20 mouse cellular contexts compared by ENCODE assay signal in the genomic region with DNA sequence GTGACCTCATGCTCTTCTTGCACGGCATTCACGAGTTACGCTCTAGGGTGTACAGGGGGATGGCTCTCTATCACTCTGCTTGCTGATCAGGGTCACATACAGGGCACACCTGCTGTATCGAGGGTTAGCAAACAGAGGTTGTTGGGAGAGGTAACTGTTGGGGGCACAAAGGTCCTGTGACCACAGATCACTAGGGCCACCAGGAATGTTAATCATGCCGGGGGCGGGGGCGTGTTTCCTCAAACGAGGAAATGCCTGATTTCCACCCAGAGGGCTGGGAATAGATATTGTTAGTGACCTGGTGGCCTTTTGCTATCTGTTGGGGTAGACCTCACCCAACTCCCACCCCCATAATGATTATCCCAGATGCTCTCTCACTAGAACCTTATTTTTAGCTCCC. TPM values are rescaled to one million over a fixed set of nuclear protein-coding genes. Genes with fewer than 3 reads are reported as not detected.
DNase-seq lines count a peak whose midpoint lies in the region; ATAC-seq and TF ChIP-seq lines count a peak whose summit lies in the region.
"Had no signal": no experiment of that assay in that cellular context is flagged by ENCODE, and none has a peak within 500 bp of the region (broad histone marks: within the 10 kb centered on the region; RNA-seq: fewer than 3 reads in every experiment).

No protein-coding gene starts in this region.

- H3K4me3 ChIP-seq in intestine, embryonic 15.5 days (replicated peaks), result no peak overlapping the region
- no peak overlapping the region for H3K4me3 ChIP-seq in intestine, embryonic 16.5 days (ENCODE audit: low read length)
- no peak overlapping the region for H3K4me3 ChIP-seq in liver, embryonic 15.5 days (replicated peaks)
- H3K4me3 ChIP-seq in thymus, adult 2 months (ENCODE audit: control insufficient read depth, insufficient read depth, low read length), result no peak overlapping the region
- H3K4me3 ChIP-seq: embryonic facial prominence, embryonic 10.5 days; heart, embryonic 13.5 days; hindbrain, embryonic 10.5 days; left cerebral cortex, adult 2 months; limb, embryonic 10.5 days had no signal

- no peaks in the 10 kb centered on the region for H3K36me3 ChIP-seq in intestine, embryonic 15.5 days
- no peaks in the 10 kb centered on the region for H3K36me3 ChIP-seq in intestine, embryonic 16.5 days (ENCODE audit: control insufficient read depth, insufficient read depth, low read length)
- no peaks in the 10 kb centered on the region for H3K36me3 ChIP-seq in liver, embryonic 15.5 days (replicated peaks)
- no peaks in the 10 kb centered on the region for H3K36me3 ChIP-seq in thymus, adult 2 months (ENCODE audit: control insufficient read depth, insufficient read depth, low read length)
- H3K36me3 ChIP-seq: embryonic facial prominence, embryonic 10.5 days; heart, embryonic 13.5 days; hindbrain, embryonic 10.5 days; limb, embryonic 10.5 days had no signal

- ATAC-seq in intestine, embryonic 15.5 days, result 0 out of 2 replicates have a peak, but pooled peaks have one; percentile 39
- ATAC-seq in intestine, embryonic 16.5 days, result no peak
- ATAC-seq in liver, embryonic 15.5 days (ENCODE audit: insufficient read depth), result peak; percentile 83
- ATAC-seq in megakaryocyte progenitor cell, adult 5-6 weeks (replicated peaks; ENCODE audit: poor library complexity), result no peak
- ATAC-seq: midbrain, embryonic 16.5 days had no signal

- H3K4me2 ChIP-seq in intestine, embryonic 15.5 days (replicated peaks), result no peak overlapping the region
- no peak overlapping the region for H3K4me2 ChIP-seq in intestine, embryonic 16.5 days (ENCODE audit: low read depth, low read length)
- no peak overlapping the region for H3K4me2 ChIP-seq in liver, embryonic 15.5 days
- H3K4me2 ChIP-seq: heart, embryonic 13.5 days had no signal

- no peak for TF ChIP-seq POLR2A in thymus, adult 2 months (IDR thresholded peaks at IDR 0.05; ENCODE audit: control insufficient read depth, extremely low read depth, insufficient read depth, low read length, poor library complexity)

- WGBS in intestine, embryonic 15.5 days, result 65% methylated on average over 8 of the region's 8 CpGs
- WGBS in intestine, embryonic 16.5 days, result 62% methylated on average over 8 of the region's 8 CpGs
- 62% methylated on average over 8 of the region's 8 CpGs for WGBS in liver, embryonic 15.5 days (ENCODE audit: insufficient replicate concordance)
- WGBS in thymus, adult 2 months, result 96% methylated on average over 8 of the region's 8 CpGs

- H3K27me3 ChIP-seq in intestine, embryonic 15.5 days (replicated peaks), result no peaks in the 10 kb centered on the region
- no peaks in the 10 kb centered on the region for H3K27me3 ChIP-seq in intestine, embryonic 16.5 days (replicated peaks; ENCODE audit: control insufficient read depth, insufficient read depth, low read length)
- H3K27me3 ChIP-seq in liver, embryonic 15.5 days, result no peaks in the 10 kb centered on the region
- H3K27me3 ChIP-seq in thymus, adult 2 months (ENCODE audit: control insufficient read depth, insufficient read depth, low read length), result no peaks in the 10 kb centered on the region
- H3K27me3 ChIP-seq: heart, embryonic 13.5 days had no signal

- no peak overlapping the region for H3K27ac ChIP-seq in intestine, embryonic 15.5 days
- H3K27ac ChIP-seq in intestine, embryonic 16.5 days (ENCODE audit: low read length), result no peak overlapping the region
- H3K27ac ChIP-seq in liver, embryonic 15.5 days (replicated peaks), result 0 out of 2 replicates have a peak overlapping the region, but pooled peaks have one; percentile 16
- no peak overlapping the region for H3K27ac ChIP-seq in thymus, adult 2 months (ENCODE audit: control insufficient read depth, insufficient read depth, low read length)
- H3K27ac ChIP-seq: embryonic facial prominence, embryonic 10.5 days; heart, embryonic 13.5 days; hindbrain, embryonic 10.5 days; left cerebral cortex, adult 2 months; limb, embryonic 10.5 days had no signal

- H3K9me3 ChIP-seq in intestine, embryonic 15.5 days, result no peaks in the 10 kb centered on the region
- H3K9me3 ChIP-seq in intestine, embryonic 16.5 days (ENCODE audit: control insufficient read depth, low read length), result no peaks in the 10 kb centered on the region
- H3K9me3 ChIP-seq in liver, embryonic 15.5 days (replicated peaks), result no peaks in the 10 kb centered on the region
- H3K9me3 ChIP-seq: hindbrain, embryonic 10.5 days; limb, embryonic 10.5 days had no signal

- peak; percentile 44 for DNase-seq in heart, postnatal 25 days (ENCODE audit: low spot score)
- DNase-seq in thymus, adult 2 months, result no peak
- DNase-seq in cerebellum, adult 11 months, result no peak
- DNase-seq: adrenal gland, postnatal 36 days; B cell, adult 2 months; cerebellum, adult 8-10 months; kidney, adult 8-10 months; kidney, postnatal 25 days; lung, adult 18-20 months; right cerebral cortex, postnatal 4 days had no signal

- no peak for TF ChIP-seq CTCF in thymus, adult 2 months (IDR thresholded peaks at IDR 0.05; ENCODE audit: borderline replicate concordance, control insufficient read depth, extremely low read depth, insufficient read depth, low read length, poor library complexity)

- intact Hi-C loops in heart, postnatal 25 days (cut with DNase I), result no loop called here

- no peaks in the 10 kb centered on the region for H3K4me1 ChIP-seq in intestine, embryonic 15.5 days (replicated peaks)
- no peaks in the 10 kb centered on the region for H3K4me1 ChIP-seq in intestine, embryonic 16.5 days (ENCODE audit: control insufficient read depth, insufficient read depth, low read length)
- no peaks in the 10 kb centered on the region for H3K4me1 ChIP-seq in liver, embryonic 15.5 days (replicated peaks)
- no peaks in the 10 kb centered on the region for H3K4me1 ChIP-seq in thymus, adult 2 months (replicated peaks; ENCODE audit: control insufficient read depth, insufficient read depth, low read length)
- H3K4me1 ChIP-seq: embryonic facial prominence, embryonic 10.5 days; hindbrain, embryonic 10.5 days; limb, embryonic 10.5 days had no signal

- H3K9ac ChIP-seq in intestine, embryonic 15.5 days, result no peak overlapping the region
- H3K9ac ChIP-seq in intestine, embryonic 16.5 days (ENCODE audit: low read depth, low read length), result no peak overlapping the region
- H3K9ac ChIP-seq in liver, embryonic 15.5 days, result no peak overlapping the region
- H3K9ac ChIP-seq: heart, embryonic 13.5 days had no signal

RNA-seq across cellular contexts. Expression of gene Il1r1, which starts 57.3 kb away (rescaled TPM):
- 6.4 and 7.5 TPM in 2 replicates for polyA plus RNA-seq in intestine, embryonic 15.5 days (2015; fragmentation: Nextera tagmentation; extraction: Ambion mirVana)
- polyA plus RNA-seq in intestine, embryonic 16.5 days (2015; fragmentation: Nextera tagmentation; extraction: Ambion mirVana), result 5.0 and 5.4 TPM in 2 replicates
- 1 to 10 TPM; 6.0 to 6.1 TPM for total RNA-seq in heart, postnatal 25 days (2021)
- 7.5 TPM in 2 replicates for polyA plus RNA-seq in liver, embryonic 15.5 days (2015; fragmentation: Nextera tagmentation; extraction: Ambion mirVana)
- polyA plus RNA-seq in thymus, adult 2 months (2012; rRNA removed), result 2.8 and 3.3 TPM in 2 replicates
- total RNA-seq in megakaryocyte progenitor cell, adult 5-6 weeks (2015), result 4.6 and 5.8 TPM in 2 replicates
- 3.2 and 4.7 TPM in 2 replicates for total RNA-seq in megakaryocyte progenitor cell, adult 5-6 weeks (2017)

Comparison
In these comparisons a context has a peak if more than half of its experiments do, and no peak if none do; other contexts are left out.
1. ATAC-seq: peak in intestine, embryonic 15.5 days (single experiment) and liver, embryonic 15.5 days (single experiment); none in intestine, embryonic 16.5 days (single experiment) and megakaryocyte progenitor cell, adult 5-6 weeks (single experiment).